Mouse (Mus musculus) kidney, postnatal 36 days (tissue): ENCODE results near the gene Krtap29-1.
A peak's percentile ranks its signal among the peaks of the same experiment; 100 is the strongest.

Experiments used
- DNase-seq, 2 experiments: peaks; one replicate each; pipeline ENCODE4 v3.0.0; 2021 to 2022; ENCODE audit warnings: mixed read lengths in 2 of 2

The Krtap29-1 gene

DNA sequence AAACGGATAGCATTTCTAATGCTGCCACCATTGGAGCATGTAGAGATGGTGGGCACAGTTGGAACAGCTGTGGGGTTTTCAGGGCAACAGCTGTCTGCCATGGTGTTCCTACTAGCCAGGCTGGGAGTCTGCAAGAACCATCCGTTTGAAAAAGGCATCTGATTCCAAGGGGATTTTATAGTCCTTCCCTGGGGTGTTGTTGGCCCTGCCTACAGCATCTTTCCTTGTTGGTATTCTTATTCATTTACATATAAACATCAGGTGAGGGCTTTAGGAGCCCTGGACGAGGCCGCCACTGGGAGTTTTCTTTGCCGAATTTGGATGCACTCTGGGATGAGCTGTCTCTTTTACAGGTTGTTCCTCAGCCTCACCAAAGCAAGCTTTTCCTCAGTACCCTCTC, at the start of gene Krtap29-1:
Krtap29-1 (minus strand) TSS at position 101 of the 400 bp plus-strand sequence.
- DNase-seq: no peak

GRCm38 (mm10) chr11:100021438-100021837, 42.6 kb upstream of the Krtap29-1 start:
- DNase-seq: no peak

DNA sequence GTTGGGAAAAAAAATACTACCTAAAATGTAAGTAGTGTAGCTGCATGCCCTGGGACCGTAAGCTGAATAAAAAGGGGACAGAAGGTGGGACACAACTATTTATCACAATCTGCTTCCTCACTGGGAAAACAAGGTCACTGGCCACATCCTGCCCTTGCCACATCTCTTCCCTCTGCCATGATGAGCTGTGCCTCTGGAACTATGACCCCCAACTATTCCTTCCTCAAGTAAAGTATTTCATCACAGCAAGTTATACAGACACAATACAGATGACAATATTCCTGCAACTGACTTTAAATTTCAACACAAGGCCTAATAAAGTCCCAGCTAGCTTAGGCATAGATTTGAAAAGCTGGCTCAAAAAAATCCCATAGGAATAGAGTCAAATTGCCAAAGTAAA, 40.6 kb upstream of the Krtap29-1 start:
- DNase-seq: no peak

DNA sequence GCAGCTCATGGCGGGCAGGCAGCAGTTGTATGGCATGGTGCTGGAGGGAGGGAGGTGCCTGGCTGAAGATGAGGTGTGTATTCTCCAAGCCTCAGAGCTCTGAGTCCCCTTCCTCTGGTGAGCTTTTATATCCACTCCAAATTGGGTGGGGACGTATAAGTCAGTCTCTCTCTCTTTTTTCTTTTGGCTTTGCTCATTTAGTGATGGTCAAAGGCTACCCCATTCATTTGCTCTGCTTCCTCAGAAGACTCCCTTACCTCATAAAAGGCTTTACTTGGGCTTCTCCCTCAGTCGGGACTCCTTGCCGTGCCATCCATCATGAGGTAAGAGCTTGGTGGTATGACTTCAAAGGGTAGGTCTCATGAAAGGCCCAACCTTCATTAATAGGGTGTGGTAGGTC, 37.3 kb upstream of the Krtap29-1 start, which contains the start of gene Krt33a:
Krt33a (minus strand) TSS at position 101 of the 400 bp plus-strand sequence.
- no peak for DNase-seq

DNA sequence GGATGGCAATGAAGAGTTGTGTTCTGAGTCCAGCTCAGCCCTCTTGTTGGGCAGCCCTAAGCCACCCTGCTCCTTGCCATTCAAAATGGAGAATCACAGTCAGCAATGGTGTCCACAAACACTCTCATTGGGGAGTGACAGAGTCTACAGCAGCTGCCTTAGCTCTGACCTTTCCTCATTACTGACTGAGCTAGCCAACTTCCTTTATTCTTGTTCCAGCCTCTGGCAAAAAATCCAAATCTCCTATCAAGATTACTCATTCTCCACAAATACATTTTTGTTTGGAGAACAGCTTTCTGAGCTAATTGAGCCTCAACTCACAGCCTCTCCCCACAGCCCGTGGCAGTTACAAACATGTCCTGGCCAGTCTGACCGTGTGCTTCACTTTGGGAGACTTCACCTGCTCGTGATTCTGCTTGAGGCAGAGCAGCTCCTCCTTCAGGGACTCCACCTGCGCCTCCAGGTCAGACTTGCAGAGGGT, 34.9 kb upstream of the Krtap29-1 start:
- no peak for DNase-seq

- no peak for DNase-seq
Measured at GRCm38 (mm10) chr11:100010682-100011081, 31.8 kb upstream of the Krtap29-1 start.

GRCm38 (mm10) chr11:100008336-100008735, 29.5 kb upstream of the Krtap29-1 start:
- DNase-seq: no peak

GRCm38 (mm10) chr11:100006624-100007023, 27.8 kb upstream of the Krtap29-1 start:
- DNase-seq: peak in 1 of 2 experiments; percentile 21

- DNase-seq: no peak
Measured at GRCm38 (mm10) chr11:100005905-100006304, 27.1 kb upstream of the Krtap29-1 start.

DNA sequence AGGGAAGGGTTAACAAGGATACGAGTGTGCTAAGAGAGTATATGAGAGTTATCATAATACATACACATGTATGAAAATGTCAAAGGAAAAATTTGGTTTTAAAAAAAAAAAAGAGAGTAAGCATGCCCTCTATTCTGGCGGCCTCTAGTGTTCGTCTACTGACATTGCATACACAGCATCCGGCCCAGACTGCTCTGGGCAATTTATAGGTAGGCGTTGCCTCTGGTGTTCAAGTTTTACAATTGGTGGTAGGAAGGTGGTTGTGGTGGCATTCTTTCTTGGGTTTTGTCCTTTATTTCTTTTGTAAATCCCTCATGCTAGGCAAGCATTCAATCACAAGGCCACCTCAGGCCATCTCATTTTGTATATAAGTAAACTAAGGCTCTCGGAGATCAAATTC, 26.0 kb upstream of the Krtap29-1 start:
- DNase-seq: peak; percentile 41 to 70

DNA sequence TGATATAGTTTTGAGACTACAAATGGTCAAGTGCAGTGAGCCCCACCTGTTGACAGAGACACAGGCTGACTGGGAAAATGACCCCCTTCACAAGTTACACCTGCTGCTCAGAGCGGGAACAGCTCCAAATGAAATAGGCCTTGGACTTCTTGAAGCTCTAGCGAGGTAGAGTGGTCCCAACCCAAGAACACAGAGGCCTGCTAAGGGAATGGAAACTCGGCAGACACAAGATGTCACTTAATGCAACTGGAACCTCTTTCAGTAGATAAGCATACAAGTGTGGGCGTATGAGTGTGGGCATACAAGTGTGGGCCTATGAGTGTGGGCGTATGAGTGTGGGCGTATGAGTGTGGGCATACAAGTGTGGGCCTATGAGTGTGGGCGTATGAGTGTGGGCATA, 20.2 kb upstream of the Krtap29-1 start:
- DNase-seq: no peak

GRCm38 (mm10) chr11:99994384-99994661, 15.5 kb upstream of the Krtap29-1 start:
- no peak for DNase-seq

DNA sequence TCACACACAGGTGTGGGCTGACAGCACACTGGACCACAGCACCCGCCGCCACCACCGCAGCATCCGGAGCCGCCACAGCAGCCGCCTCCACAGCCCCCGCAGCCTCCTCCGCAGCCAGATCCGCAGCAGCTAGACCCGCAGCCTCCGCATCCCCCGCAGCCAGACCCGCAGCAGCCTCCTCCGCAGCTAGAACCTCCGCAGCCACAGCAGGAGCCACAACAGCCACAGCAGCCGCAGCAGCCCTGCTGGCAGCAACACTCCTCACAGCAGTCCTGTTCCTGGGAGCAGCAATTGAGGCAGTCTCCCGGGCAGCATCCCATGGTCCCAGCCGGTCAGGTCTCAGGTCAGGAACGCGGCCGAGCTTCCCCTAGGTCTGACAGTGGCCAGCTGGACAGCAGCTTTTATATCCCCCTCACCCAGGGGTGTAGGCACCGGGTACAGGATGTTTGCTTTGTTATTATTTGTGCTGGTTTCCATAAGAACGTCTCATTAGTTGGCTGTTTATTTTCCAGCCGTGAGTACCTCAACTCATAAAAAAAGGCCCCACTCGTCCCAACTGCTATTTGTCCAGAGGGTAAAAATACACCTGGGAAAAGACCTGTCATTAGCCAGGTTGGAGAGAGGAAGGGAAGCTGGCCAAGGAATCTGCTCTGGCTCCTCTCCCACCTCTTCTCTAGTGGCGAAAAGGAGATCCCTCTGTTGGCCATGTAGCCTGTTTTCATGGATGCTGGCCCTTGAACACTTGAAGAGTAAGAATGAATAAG, 14.9 kb upstream of the Krtap29-1 start, which contains the start of gene Krtap17-1:
Krtap17-1 (minus strand) TSS at position 375 of the 764 bp plus-strand sequence.
- DNase-seq: no peak

DNA sequence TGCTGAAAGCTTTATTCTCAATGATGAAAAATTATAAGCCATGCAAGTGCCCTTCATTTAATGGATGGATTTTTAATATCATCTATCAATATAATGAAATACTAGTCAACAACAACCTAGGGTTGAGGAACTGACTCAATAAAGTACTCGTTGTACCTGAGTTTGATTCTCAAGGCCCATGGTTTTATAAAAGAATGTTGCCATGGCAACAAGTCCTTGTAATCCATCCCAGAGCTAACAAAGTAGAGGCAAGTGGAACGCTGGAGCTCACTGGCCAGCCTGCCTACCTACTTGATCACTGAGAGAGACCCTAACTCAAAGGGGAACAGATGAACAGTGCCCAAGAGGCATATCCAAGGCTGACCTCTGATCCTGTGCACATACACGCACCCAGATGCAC, 11.7 kb upstream of the Krtap29-1 start:
- no peak for DNase-seq

DNA sequence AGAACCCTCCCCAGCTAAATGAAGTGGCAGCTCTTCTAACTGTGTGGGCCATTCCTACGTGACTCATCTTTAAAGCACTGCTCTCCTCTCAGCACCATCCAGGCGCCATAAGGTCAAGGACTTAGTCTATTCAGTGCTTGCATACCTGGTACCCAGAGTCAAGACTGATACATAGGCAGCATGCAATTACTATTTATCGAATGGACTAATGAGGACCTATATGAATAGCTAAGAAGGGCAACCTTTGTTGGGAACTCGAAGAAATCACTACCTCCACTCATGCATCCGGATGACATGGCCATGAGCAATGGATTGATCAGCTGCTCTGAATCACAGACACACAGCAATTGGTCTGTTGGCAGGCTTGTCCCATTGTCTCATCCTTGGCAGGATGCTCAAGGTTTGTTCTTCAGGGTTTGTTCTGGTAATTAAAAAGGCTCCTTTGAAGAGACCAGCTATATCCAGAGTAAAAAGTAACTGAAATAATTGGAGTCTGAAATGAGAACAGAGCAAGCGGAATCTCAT, 11.1 kb upstream of the Krtap29-1 start:
- no peak for DNase-seq

DNA sequence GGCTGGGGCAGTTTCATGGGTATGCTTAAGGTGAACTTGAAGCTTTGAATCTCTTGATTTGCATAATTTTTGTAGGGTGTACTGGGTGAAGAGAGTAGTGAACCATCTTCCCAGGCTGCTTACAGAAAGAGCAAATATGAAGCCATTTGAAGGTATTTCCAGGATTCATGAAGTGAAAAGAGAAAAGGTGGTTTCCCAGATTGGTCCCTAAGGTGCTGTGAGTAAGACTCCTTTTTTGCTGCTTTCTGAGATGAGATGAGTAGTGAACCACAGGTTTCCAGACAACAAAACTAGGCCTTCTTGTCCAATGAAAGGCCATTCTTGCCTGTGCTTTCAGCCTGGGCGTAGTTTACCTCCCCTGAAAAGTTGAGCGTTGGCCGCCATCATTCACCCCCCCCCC, 9.7 kb upstream of the Krtap29-1 start:
- DNase-seq: no peak

GRCm38 (mm10) chr11:99986180-99986647, 7.4 kb upstream of the Krtap29-1 start, which contains the start of gene Krtap16-1:
TSS of gene Krtap16-1 (minus strand) at chr11:99986597.
- no peak for DNase-seq

GRCm38 (mm10) chr11:99985291-99986092, 6.6 kb upstream of the Krtap29-1 start:
- peak in 1 of 2 experiments; percentile 6 for DNase-seq

GRCm38 (mm10) chr11:99983442-99983841, 4.6 kb upstream of the Krtap29-1 start:
- no peak for DNase-seq

DNA sequence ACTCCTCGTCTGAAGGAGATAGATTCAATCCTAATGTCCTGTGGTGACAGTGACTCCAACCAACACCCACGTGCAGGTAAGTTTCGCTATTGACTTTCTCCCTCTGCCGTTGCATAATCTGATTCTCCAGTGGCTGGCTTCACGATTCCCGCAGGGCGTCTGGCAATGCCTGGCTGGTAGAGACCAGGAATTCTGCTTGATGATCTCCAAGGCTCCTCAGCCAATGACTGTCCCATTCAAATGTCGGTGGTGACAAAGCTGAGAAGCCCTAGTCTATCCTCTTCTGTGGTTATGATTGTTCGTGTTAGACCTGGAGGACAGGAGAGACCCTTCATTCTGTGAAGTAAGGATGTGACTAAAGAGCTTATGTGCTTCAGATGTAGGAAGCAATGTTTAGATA, 3.9 kb upstream of the Krtap29-1 start:
- no peak for DNase-seq

- DNase-seq: no peak
Measured at GRCm38 (mm10) chr11:99965961-99966360, 12.9 kb downstream of the Krtap29-1 start.

- DNase-seq: no peak
Measured at GRCm38 (mm10) chr11:99964213-99964612, 14.6 kb downstream of the Krtap29-1 start.

- no peak for DNase-seq
Measured at GRCm38 (mm10) chr11:99948175-99948574, 30.7 kb downstream of the Krtap29-1 start, which contains the start of gene Krtap9-5. TSS of gene Krtap9-5 (plus strand) at chr11:99948475.
